Mouse (Mus musculus) stomach, embryonic 16.5 days (tissue): Measurements from ENCODE around the gene Krtap1-5. TPM values are rescaled to one million over a fixed set of nuclear protein-coding genes. Genes with fewer than 3 reads are reported as not detected.

Experiments
- ATAC-seq: fragments of 200-750 bp; cut with Nextera tagmentation; 2 replicates; pipeline ENCODE4 v1.8.0; 2017; ENCODE audit warnings: moderate number of reproducible peaks, moderate TSS enrichment; ENCODE audit not compliant: insufficient read depth, low FRiP score
- H3K27ac ChIP-seq: fragments of 300-500 bp; sonication (generic); 2 replicates; pipeline ENCODE4 v1.5.1; 2014; ENCODE audit warnings: low read length
- H3K27me3 ChIP-seq: fragments of 300-500 bp; sonication (generic); 2 replicates; pipeline ENCODE4 v1.6.1; 2014; ENCODE audit warnings: low read length, control low read depth, mixed read lengths; ENCODE audit not compliant: control insufficient read depth, insufficient read depth
- H3K36me3 ChIP-seq: fragments of 300-500 bp; sonication (generic); 2 replicates; pipeline ENCODE4 v1.6.1; 2014; ENCODE audit warnings: low read length; ENCODE audit not compliant: control insufficient read depth, insufficient read depth
- H3K4me1 ChIP-seq: fragments of 300-500 bp; sonication (generic); 2 replicates; pipeline ENCODE4 v1.6.1; 2014; ENCODE audit warnings: low read length, control low read depth, mixed read lengths; ENCODE audit not compliant: control insufficient read depth, insufficient read depth
- H3K4me2 ChIP-seq: fragments of 300-500 bp; sonication (generic); 2 replicates; pipeline ENCODE4 v1.6.1; 2014; ENCODE audit warnings: low read depth, low read length, mixed read lengths
- H3K4me3 ChIP-seq: fragments of 300-500 bp; sonication (generic); replicated peaks from 2 replicates; pipeline ENCODE4 v1.5.1; 2014; ENCODE audit warnings: mild to moderate bottlenecking, low read length
- H3K9ac ChIP-seq: fragments of 300-500 bp; sonication (generic); 2 replicates; pipeline ENCODE4 v1.6.1; 2014; ENCODE audit warnings: low read length
- H3K9me3 ChIP-seq: fragments of 300-500 bp; sonication (generic); replicated peaks from 2 replicates; pipeline ENCODE4 v1.6.1; 2016; ENCODE audit warnings: low read length, control low read depth; ENCODE audit not compliant: control insufficient read depth
- WGBS: fragments of 180-500 bp; shearing (Covaris S2); extraction: QIAGEN DNeasy Blood & Tissue Kit; methylation state at CpG from one replicate; pipeline ENCODE4 v1.1.7; 2014; 5-methylcytosine and 5-hydroxymethylcytosine counted together
- polyA plus RNA-seq: library from polyadenylated mRNA; unstranded; fragments of >200 nt; fragmentation: Nextera tagmentation; extraction: Ambion mirVana; gene quantifications from 2 replicates; pipeline ENCODE4 v1.2.1, GENCODE M21; 2015

The Krtap1-5 gene
- polyA plus RNA-seq, 1 experiment from 2014 or later = not detected

- no peaks in the 10 kb centered on the region for H3K27me3 ChIP-seq
- ATAC-seq = no peak
Observed at GRCm38 (mm10) chr11:99585096-99585495, 4.3 kb upstream of the Krtap1-5 start.

GRCm38 (mm10) chr11:99583245-99583704 is 2.5 kb upstream of the Krtap1-5 start, which contains the start of gene Krtap1-4:
Krtap1-4 (minus strand) TSS chr11:99583654.
- no peak within 1 kb of the TSS for H3K4me2 ChIP-seq
- no peaks in the 10 kb centered on the region for H3K36me3 ChIP-seq
- no peak within 1 kb of the TSS for H3K4me3 ChIP-seq
- no peak within 1 kb of the TSS for H3K27ac ChIP-seq
- H3K9me3 ChIP-seq = no peaks in the 10 kb centered on the region
- no peaks in the 10 kb centered on the region for H3K27me3 ChIP-seq
- no peak for ATAC-seq
- H3K9ac ChIP-seq = no peak within 1 kb of the TSS
- H3K4me1 ChIP-seq = no peaks in the 10 kb centered on the region
- 70% methylated on average over 5 of the region's 5 CpGs for WGBS

More at GRCm38 (mm10) chr11:99585096-99585495, 4.3 kb upstream of the Krtap1-5 start:
- Histone ChIP-seq H3K27ac (no peak overlapping the region), H3K4me1 (no peaks in the 10 kb centered on the region), H3K9me3 (no peaks in the 10 kb centered on the region), H3K4me3 (no peak overlapping the region), H3K9ac (no peak overlapping the region), H3K4me2 (no peak overlapping the region), H3K36me3 (no peaks in the 10 kb centered on the region)
- WGBS = 87% methylated on average over 7 of the region's 7 CpGs

DNA sequence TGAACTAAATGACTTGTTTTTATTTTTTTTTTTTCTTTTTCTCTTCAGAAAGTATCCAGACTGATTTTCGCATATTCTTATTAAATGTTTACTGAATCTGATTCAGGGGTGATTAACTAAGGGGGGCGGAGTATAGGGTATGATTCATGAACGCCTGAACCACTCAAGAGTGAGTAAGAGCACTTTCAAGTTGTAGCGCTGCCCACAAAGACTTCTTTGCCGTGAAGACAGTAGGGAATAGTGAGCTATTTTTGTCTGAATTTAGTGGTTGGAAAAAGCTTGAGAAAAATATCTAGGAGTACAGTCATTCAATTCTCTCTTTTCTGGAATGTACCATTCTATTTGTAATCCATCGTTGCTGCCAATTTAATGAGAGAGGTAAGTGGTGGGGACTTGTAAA is 748 bp upstream of the Krtap1-5 start:
- Histone ChIP-seq H3K36me3 (no peaks in the 10 kb centered on the region), H3K27ac (no peak overlapping the region), H3K4me2 (no peak overlapping the region), H3K4me3 (no peak overlapping the region), H3K27me3 (no peaks in the 10 kb centered on the region), H3K9ac (no peak overlapping the region), H3K4me1 (no peaks in the 10 kb centered on the region), H3K9me3 (no peaks in the 10 kb centered on the region)
- ATAC-seq = no peak
- 77% methylated on average over 6 of the region's 6 CpGs for WGBS

- no peak overlapping the region for H3K9ac ChIP-seq
- no peak overlapping the region for H3K27ac ChIP-seq
- H3K27me3 ChIP-seq = no peaks in the 10 kb centered on the region
- no peaks in the 10 kb centered on the region for H3K4me1 ChIP-seq
- H3K4me2 ChIP-seq = no peak overlapping the region
- H3K9me3 ChIP-seq = no peaks in the 10 kb centered on the region
- H3K4me3 ChIP-seq = no peak overlapping the region
- no peak for ATAC-seq
- WGBS = 90% methylated on average over 5 of the region's 5 CpGs
- H3K36me3 ChIP-seq = no peaks in the 10 kb centered on the region
Observed at GRCm38 (mm10) chr11:99581051-99581450, 235 bp upstream of the Krtap1-5 start.

DNA sequence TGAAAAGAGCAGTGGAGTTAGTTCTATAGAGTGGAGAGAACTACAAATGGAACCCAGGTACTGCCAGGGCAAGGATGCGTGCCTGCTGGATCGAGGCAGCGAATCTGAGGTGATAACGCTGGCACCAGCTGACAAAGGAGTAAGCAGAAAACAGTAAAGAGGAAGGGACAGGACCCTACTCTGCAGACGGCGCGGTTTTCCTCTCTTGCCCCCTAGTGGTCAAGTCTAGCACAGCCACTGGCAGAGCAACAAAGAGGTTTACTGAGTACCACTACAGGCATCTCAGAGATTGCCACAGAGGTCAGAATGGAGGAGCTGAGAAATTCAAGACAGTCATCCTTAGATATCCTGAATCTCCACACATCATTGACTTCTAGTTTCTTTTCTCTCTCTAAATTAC is 6.7 kb downstream of the Krtap1-5 start:
- H3K27ac ChIP-seq = no peak overlapping the region
- peak overlapping the region; percentile 47 for H3K4me2 ChIP-seq
- no peak overlapping the region; the same call in 1 of the 2 replicates for H3K4me3 ChIP-seq
- H3K4me1 ChIP-seq = no peaks in the 10 kb centered on the region
- no peaks in the 10 kb centered on the region for H3K36me3 ChIP-seq
- 4% methylated on average over 7 of the region's 7 CpGs for WGBS
- H3K9me3 ChIP-seq = no peaks in the 10 kb centered on the region
- no peaks in the 10 kb centered on the region for H3K27me3 ChIP-seq
- peak overlapping the region; percentile 55; the same call in 1 of the 2 replicates for H3K9ac ChIP-seq
- peak; percentile 82 for ATAC-seq

GRCm38 (mm10) chr11:99573164-99573563 is 7.7 kb downstream of the Krtap1-5 start:
- 58% methylated on average over 4 of the region's 4 CpGs for WGBS
- Histone ChIP-seq H3K4me1 (no peaks in the 10 kb centered on the region), H3K4me3 (no peak overlapping the region), H3K27me3 (no peaks in the 10 kb centered on the region), H3K9ac (no peak overlapping the region), H3K4me2 (no peak overlapping the region), H3K9me3 (no peaks in the 10 kb centered on the region), H3K27ac (no peak overlapping the region), H3K36me3 (no peaks in the 10 kb centered on the region)
- no peak for ATAC-seq

GRCm38 (mm10) chr11:99566530-99566929 is 14.3 kb downstream of the Krtap1-5 start, which contains the start of gene Krtap3-1:
Krtap3-1 (minus strand) TSS chr11:99566630.
- Histone ChIP-seq H3K4me3 (no peak within 1 kb of the TSS), H3K4me2 (no peak within 1 kb of the TSS), H3K4me1 (no peaks in the 10 kb centered on the region), H3K27me3 (no peaks in the 10 kb centered on the region), H3K9ac (no peak within 1 kb of the TSS), H3K9me3 (no peaks in the 10 kb centered on the region), H3K27ac (no peak within 1 kb of the TSS), H3K36me3 (no peaks in the 10 kb centered on the region)
- ATAC-seq = no peak
- WGBS = 90% methylated on average over 7 of the region's 7 CpGs

- 81% methylated on average over 6 of the region's 6 CpGs for WGBS
Observed at GRCm38 (mm10) chr11:99562580-99562979, 18.2 kb downstream of the Krtap1-5 start.

GRCm38 (mm10) chr11:99559366-99559765 is 21.4 kb downstream of the Krtap1-5 start, which contains the start of gene Gm11939:
Gm11939 (minus strand) TSS chr11:99559466.
- H3K9me3 ChIP-seq = no peaks in the 10 kb centered on the region
- no peak for ATAC-seq
- WGBS = 85% methylated on average over 9 of the region's 9 CpGs

More at GRCm38 (mm10) chr11:99562580-99562979, 18.2 kb downstream of the Krtap1-5 start:
- Histone ChIP-seq H3K9me3 (no peaks in the 10 kb centered on the region), H3K27me3 (no peaks in the 10 kb centered on the region), H3K4me1 (no peaks in the 10 kb centered on the region), H3K4me3 (no peak overlapping the region), H3K27ac (no peak overlapping the region), H3K9ac (no peak overlapping the region), H3K4me2 (no peak overlapping the region), H3K36me3 (no peaks in the 10 kb centered on the region)
- no peak for ATAC-seq

More at GRCm38 (mm10) chr11:99559366-99559765, 21.4 kb downstream of the Krtap1-5 start, which contains the start of gene Gm11939:
- Histone ChIP-seq H3K4me2 (no peak within 1 kb of the TSS), H3K4me3 (no peak within 1 kb of the TSS), H3K27me3 (no peaks in the 10 kb centered on the region), H3K36me3 (no peaks in the 10 kb centered on the region), H3K27ac (no peak within 1 kb of the TSS), H3K9ac (no peak within 1 kb of the TSS), H3K4me1 (no peaks in the 10 kb centered on the region)
